Mouse (Mus musculus) CH12.LX (cell line): ENCODE measurements around the gene Rabgap1l. TPM values are rescaled to one million over a fixed set of nuclear protein-coding genes. Genes with fewer than 3 reads are reported as not detected.
A peak's percentile ranks its signal among the peaks of the same experiment; 100 is the strongest.

ENCODE experiments used
- DNase-seq: peaks from one replicate; pipeline ENCODE4 v3.0.0-alpha.2; 2013; ENCODE audit errors: extremely low read depth
- H3K27ac ChIP-seq: 2 replicates; pipeline ENCODE4 v1.5.1; 2012; ENCODE audit warnings: low read depth, mild to moderate bottlenecking, control low read depth, moderate library complexity; ENCODE audit not compliant: insufficient read depth
- H3K27me3 ChIP-seq: replicated peaks from 2 replicates; pipeline ENCODE3; 2012; ENCODE audit warnings: inconsistent platforms
- H3K36me3 ChIP-seq, 2 experiments: replicated peaks in 1 of 2; 2 replicates each; pipeline versions ENCODE3 to v1.6.1; 2012; ENCODE audit warnings: inconsistent platforms in 1 of 2, low read length in 1 of 2, mild to moderate bottlenecking in 1 of 2, mixed read lengths in 1 of 2, moderate library complexity in 1 of 2; ENCODE audit not compliant: control insufficient read depth in 1 of 2, insufficient read depth in 1 of 2
- H3K4me1 ChIP-seq, 2 experiments: 2 replicates each; pipeline ENCODE4 v1.6.1; 2012; ENCODE audit warnings: inconsistent platforms in 1 of 2, moderate library complexity in 1 of 2; ENCODE audit not compliant: insufficient read depth in 2 of 2, control insufficient read depth in 1 of 2
- H3K4me2 ChIP-seq: 2 replicates; pipeline ENCODE4 v1.6.1; 2012; ENCODE audit warnings: low read depth, mild to moderate bottlenecking, control low read depth; ENCODE audit not compliant: poor library complexity, insufficient read depth, severe bottlenecking
- H3K4me3 ChIP-seq, 3 experiments: fragments of 150-350 bp in 1 of 3; sonication (generic) in 1 of 3; replicated peaks in 1 of 3; 2 replicates each; pipeline versions ENCODE3 to v1.5.1; 2011 to 2012; ENCODE audit warnings: low read depth in 2 of 3, low read length in 2 of 3, mild to moderate bottlenecking in 2 of 3, moderate library complexity in 2 of 3, control low read depth in 1 of 3, improper control_type of control experiment in 1 of 3, inconsistent platforms in 1 of 3, mixed read lengths in 1 of 3; ENCODE audit not compliant: poor library complexity in 1 of 3
- H3K79me2 ChIP-seq: replicated peaks from 2 replicates; pipeline ENCODE4 v1.6.1; 2012; ENCODE audit warnings: mild to moderate bottlenecking, moderate library complexity; ENCODE audit not compliant: control insufficient read depth, poor library complexity, insufficient read depth, severe bottlenecking; ENCODE audit errors: extremely low read depth
- H3K9ac ChIP-seq: 2 replicates; pipeline ENCODE4 v1.6.1; 2012; ENCODE audit warnings: low read depth, mild to moderate bottlenecking, control low read depth, moderate library complexity; ENCODE audit not compliant: insufficient read depth
- H3K9me3 ChIP-seq: replicated peaks from 2 replicates; pipeline ENCODE3; 2012; ENCODE audit warnings: low read length, inconsistent platforms, mixed read lengths
- CHD2 ChIP-seq: IDR thresholded peaks from 2 replicates; pipeline ENCODE4 v1.6.1; 2011; ENCODE audit warnings: low read length, improper control_type of control experiment
- CTCF ChIP-seq, 2 experiments: IDR thresholded peaks in 1 of 2; conservative IDR thresholded peaks in 1 of 2; 2 replicates each; pipeline ENCODE4 v1.5.1; 2011 to 2012; ENCODE audit warnings: low read depth in 2 of 2, low read length in 2 of 2, improper control_type of control experiment in 1 of 2, inconsistent platforms in 1 of 2, mild to moderate bottlenecking in 1 of 2, moderate library complexity in 1 of 2
- ETS1 ChIP-seq: conservative IDR thresholded peaks from 2 replicates; pipeline ENCODE4 v1.6.1; 2012; ENCODE audit warnings: low read depth, mild to moderate bottlenecking, inconsistent platforms, low read length, improper control_type of control experiment, moderate library complexity
- GABPA ChIP-seq: IDR thresholded peaks from 2 replicates; pipeline ENCODE4 v1.6.1; 2012; ENCODE audit warnings: low read depth, low read length, improper control_type of control experiment, inconsistent platforms; ENCODE audit not compliant: insufficient replicate concordance
- JUN ChIP-seq: IDR thresholded peaks from 2 replicates; pipeline ENCODE4 v1.6.1; 2011; ENCODE audit warnings: low read depth, mild to moderate bottlenecking, low read length, improper control_type of control experiment, moderate library complexity; ENCODE audit not compliant: insufficient read depth
- JUND ChIP-seq: conservative IDR thresholded peaks from 2 replicates; pipeline ENCODE4 v1.6.1; 2011; ENCODE audit warnings: low read depth, low read length, improper control_type of control experiment
- KAT2A ChIP-seq: IDR thresholded peaks from 2 replicates; pipeline ENCODE4 v1.6.1; 2012; ENCODE audit warnings: low read length, improper control_type of control experiment, inconsistent platforms; ENCODE audit not compliant: insufficient replicate concordance
- MAFK ChIP-seq: IDR thresholded peaks from 2 replicates; pipeline ENCODE4 v1.6.1; 2011; ENCODE audit warnings: low read length, improper control_type of control experiment; ENCODE audit not compliant: insufficient replicate concordance
- MAX ChIP-seq: IDR thresholded peaks from 2 replicates; pipeline ENCODE4 v1.6.1; 2011; ENCODE audit warnings: low read length, improper control_type of control experiment
- MAZ ChIP-seq: IDR thresholded peaks from 2 replicates; pipeline ENCODE4 v1.6.1; 2012; ENCODE audit warnings: low read depth, mild to moderate bottlenecking, inconsistent platforms, low read length, improper control_type of control experiment, moderate library complexity
- MXI1 ChIP-seq: IDR thresholded peaks from 2 replicates; pipeline ENCODE4 v1.6.1; 2011; ENCODE audit warnings: mild to moderate bottlenecking, low read depth, low read length, improper control_type of control experiment
- MYC ChIP-seq: IDR thresholded peaks from 2 replicates; pipeline ENCODE4 v1.6.1; 2011; ENCODE audit warnings: low read depth, mild to moderate bottlenecking, improper control_type of control experiment, low read length
- NELFE ChIP-seq: IDR thresholded peaks from 2 replicates; pipeline ENCODE4 v1.6.1; 2011; ENCODE audit warnings: low read depth, low read length, improper control_type of control experiment
- NRF1 ChIP-seq: IDR thresholded peaks from 2 replicates; pipeline ENCODE4 v1.6.1; 2014; ENCODE audit warnings: low read depth, mild to moderate bottlenecking, inconsistent platforms, low read length, improper control_type of control experiment, moderate library complexity
- PAX5 ChIP-seq: IDR thresholded peaks from 2 replicates; pipeline ENCODE4 v1.6.1; 2012; ENCODE audit warnings: low read length, inconsistent platforms, mixed read lengths
- SIN3A ChIP-seq: IDR thresholded peaks from 2 replicates; pipeline ENCODE4 v1.6.1; 2012; ENCODE audit warnings: low read length, improper control_type of control experiment, inconsistent platforms
- SMC3 ChIP-seq: IDR thresholded peaks from 2 replicates; pipeline ENCODE4 v1.6.1; 2011; ENCODE audit warnings: low read depth, low read length, improper control_type of control experiment
- TBP ChIP-seq: conservative IDR thresholded peaks from 2 replicates; pipeline ENCODE4 v1.6.1; 2011; ENCODE audit warnings: low read depth, low read length, improper control_type of control experiment
- UBTF ChIP-seq: IDR thresholded peaks from 2 replicates; pipeline ENCODE4 v1.6.1; 2012; ENCODE audit warnings: low read depth, mild to moderate bottlenecking, inconsistent platforms, low read length, improper control_type of control experiment, moderate library complexity
- USF1 ChIP-seq: IDR thresholded peaks from 2 replicates; pipeline ENCODE4 v1.6.1; 2014; ENCODE audit warnings: low read depth, mild to moderate bottlenecking, inconsistent platforms, low read length, improper control_type of control experiment
- USF2 ChIP-seq: conservative IDR thresholded peaks from 2 replicates; pipeline ENCODE4 v1.6.1; 2011; ENCODE audit warnings: low read depth, low read length, improper control_type of control experiment
- ZC3H11A ChIP-seq: IDR thresholded peaks from 2 replicates; pipeline ENCODE4 v1.6.1; 2012; ENCODE audit warnings: low read depth, mild to moderate bottlenecking, inconsistent platforms, low read length, improper control_type of control experiment
- ZKSCAN1 ChIP-seq: IDR thresholded peaks from 2 replicates; pipeline ENCODE4 v1.6.1; 2012; ENCODE audit warnings: low read depth, inconsistent platforms, low read length, improper control_type of control experiment, borderline replicate concordance
- ZMIZ1 ChIP-seq: IDR thresholded peaks from 2 replicates; pipeline ENCODE4 v1.6.1; 2012; ENCODE audit warnings: low read depth, mild to moderate bottlenecking, inconsistent platforms, low read length, improper control_type of control experiment
- ZNF384 ChIP-seq: IDR thresholded peaks from 2 replicates; pipeline ENCODE4 v1.6.1; 2012; ENCODE audit warnings: low read depth, low read length, improper control_type of control experiment, inconsistent platforms
- dilution Hi-C: fragments of 300-500 bp; cut with MboI; formaldehyde crosslinking; loops from 2 replicates; pipeline ENCODE4 v1.14.3; 2020; ENCODE audit warnings: low sequenced_read_pairs; ENCODE audit not compliant: extremely low pct_unique_long_range_greater_than_20kb, extremely low pct_ligation_motif_present
- in situ Hi-C: fragments of 300-500 bp; cut with MboI; formaldehyde crosslinking; loops from 3 replicates; pipeline ENCODE4 v1.14.3; 2019; ENCODE audit warnings: low sequenced_read_pairs, low pct_ligation_motif_present, low pct_unique_long_range_greater_than_20kb, mixed read lengths
- polyA plus RNA-seq: library from polyadenylated mRNA; unstranded; fragments of >175 nt; gene quantifications from 2 replicates; pipeline ENCODE4 v1.2.1, GENCODE M21; 2012; ENCODE audit warnings: low read depth; ENCODE audit not compliant: insufficient read length
- total RNA-seq, 2 experiments: library from RNA; depleted of rRNA; stranded (reverse); fragments of 300-350 nt in 1 of 2; fragments of >200 nt in 1 of 2; gene quantifications; 2 replicates each; pipeline ENCODE4 v1.2.3; 2012 to 2014

Gene Rabgap1l
- total and polyA plus RNA-seq, 3 experiments = 84.0 to 109 (median 85.6) TPM

DNA sequence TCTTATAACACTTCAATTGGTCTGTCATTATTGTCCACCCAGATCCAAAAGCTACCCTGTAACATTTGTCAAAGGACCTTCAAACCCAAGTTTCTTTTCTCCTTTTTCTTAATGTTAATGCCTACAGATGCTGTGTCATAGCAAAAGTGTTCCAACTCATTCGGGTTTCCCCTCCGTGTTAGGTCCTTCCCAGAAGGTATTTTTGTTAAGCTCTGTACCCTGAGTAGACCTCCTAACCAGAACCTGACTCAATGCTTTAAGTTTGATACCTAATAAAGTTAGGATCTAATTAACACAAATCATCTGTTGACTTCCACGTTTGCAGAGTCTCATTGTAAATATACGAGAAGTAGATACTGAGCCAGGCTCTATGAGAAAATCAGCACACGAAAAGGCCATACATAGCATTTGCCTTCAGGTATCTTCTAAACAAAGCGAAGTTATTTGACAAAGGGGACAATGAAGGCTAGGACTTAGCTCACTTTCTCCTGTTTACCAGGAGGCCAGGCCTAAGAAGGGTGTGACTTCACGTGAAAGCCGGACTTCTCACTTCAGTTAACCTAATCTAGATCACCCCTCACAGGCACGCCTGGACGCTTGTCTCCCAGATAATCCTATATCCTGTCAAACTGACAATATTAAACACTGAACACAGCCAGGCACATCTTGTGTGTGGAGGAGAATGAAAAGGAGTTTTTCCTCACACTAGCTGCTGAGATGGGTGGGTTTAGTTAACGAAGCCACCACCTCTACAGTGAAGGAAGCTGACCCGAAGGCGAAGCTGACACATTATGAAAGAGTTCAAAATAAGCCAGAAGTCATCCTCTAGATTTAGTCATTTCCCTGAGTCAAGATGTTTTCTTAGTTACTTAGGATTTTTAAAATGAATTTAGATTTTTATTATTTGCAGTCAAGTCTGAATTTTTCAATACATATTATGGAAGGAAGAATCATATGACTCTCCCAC, 1.1 kb upstream of the Rabgap1l start (continued):
- TF ChIP-seq MAX = no peak
- peak; percentile 77 for TF ChIP-seq ETS1
- no peak for TF ChIP-seq USF1
- no peak for TF ChIP-seq ZKSCAN1

- Histone ChIP-seq H3K27ac (peak overlapping the region; percentile 99), H3K4me1 (peaks cover 8 to 49% of the 10 kb centered on the region in 2 experiments; a peak in 3 of 4 replicates), H3K4me3 (peak overlapping the region; percentile 86 to 94 (median 93)), H3K9me3 (no peaks in the 10 kb centered on the region), H3K4me2 (0 out of 2 replicates have a peak overlapping the region, but pooled peaks have one; percentile 44), H3K36me3 (peaks cover 0 to 2% of the 10 kb centered on the region in 2 experiments), H3K27me3 (no peaks in the 10 kb centered on the region), H3K9ac (peak overlapping the region; percentile 93), H3K79me2 (peaks cover 43% of the 10 kb centered on the region)
- in situ Hi-C loops (no loop called here), dilution Hi-C loops (no loop called here)
- no peak for TF ChIP-seq PAX5
- TF ChIP-seq MXI1 = 0 out of 2 replicates have a peak, but pooled peaks have one; percentile 10
- 0 out of 2 replicates have a peak, but pooled peaks have one; percentile 24 for TF ChIP-seq UBTF
- peak; percentile 38 for DNase-seq
Observed at GRCm38 (mm10) chr1:160792156-160792685, 790 bp downstream of the Rabgap1l start.

DNA sequence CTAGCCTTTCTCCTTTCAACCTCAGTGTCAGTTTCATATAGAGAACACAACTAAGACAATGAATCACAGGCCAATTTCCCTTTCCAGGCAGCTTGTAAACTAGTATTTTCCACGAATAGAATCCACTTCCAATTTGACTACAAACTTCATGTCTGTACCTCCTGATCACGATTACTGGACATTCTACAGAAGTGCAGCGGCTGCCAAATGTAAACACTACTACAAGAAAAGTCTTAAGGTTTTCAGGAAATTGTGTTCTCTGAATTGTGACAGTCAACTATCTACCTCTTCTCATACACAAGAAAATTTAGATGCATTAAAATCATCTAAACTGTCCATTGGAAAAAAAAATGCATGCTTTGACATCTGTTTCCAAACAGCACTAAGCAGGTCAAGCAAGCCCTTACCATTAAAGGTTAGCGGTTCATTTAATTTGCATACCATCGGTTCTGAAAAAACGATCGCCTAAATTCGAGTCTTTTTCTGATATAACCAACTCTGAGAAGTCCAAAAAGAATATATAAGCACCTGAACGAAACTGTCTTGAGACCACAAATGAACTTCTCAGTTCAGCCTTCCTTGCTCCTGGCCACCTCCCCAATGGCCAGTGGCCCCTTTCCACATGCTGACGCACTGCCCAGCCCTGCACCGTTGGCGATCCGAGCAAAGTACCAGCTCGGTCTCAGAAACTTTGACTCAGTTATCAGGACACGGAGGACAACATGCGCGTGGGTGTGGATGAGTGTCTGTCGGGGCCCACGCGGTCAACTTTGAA, 1.4 kb downstream of the Rabgap1l start:
- peak overlapping the region; percentile 44 for H3K4me2 ChIP-seq
- no peaks in the 10 kb centered on the region for H3K27me3 ChIP-seq
- dilution Hi-C loops (no loop called here), in situ Hi-C loops (no loop called here)
- H3K4me1 ChIP-seq = peaks cover 8 to 52% of the 10 kb centered on the region in 2 experiments; a peak in 3 of 4 replicates
- peaks cover 0 to 2% of the 10 kb centered on the region in 2 experiments for H3K36me3 ChIP-seq
- H3K27ac ChIP-seq = peak overlapping the region; percentile 99
- H3K9ac ChIP-seq = peak overlapping the region; percentile 93
- peaks cover 47% of the 10 kb centered on the region for H3K79me2 ChIP-seq
- H3K4me3 ChIP-seq = peak overlapping the region; percentile 86 to 94 (median 93)
- peak; percentile 55 for DNase-seq
- no peaks in the 10 kb centered on the region for H3K9me3 ChIP-seq
- TF ChIP-seq ETS1 (no peak), SIN3A (no peak; the same call in none of the 2 replicates), MAFK (no peak), CHD2 (peak; percentile 34; the same call in 1 of the 2 replicates), USF2 (no peak), NRF1 (no peak), SMC3 (no peak; the same call in 1 of the 2 replicates), JUND (no peak), JUN (no peak), MAZ (no peak; the same call in 1 of the 2 replicates), ZKSCAN1 (no peak), ZMIZ1 (no peak), CTCF (conservative IDR thresholded peaks at IDR 0.05 in 1 of 2, IDR thresholded peaks at IDR 0.05 in 1 of 2; ENCODE audit: low read depth in 2 of 2, low read length in 2 of 2) (no peak), GABPA (no peak), ZC3H11A (no peak), MAX (peak; percentile 58; the same call in 1 of the 2 replicates), TBP (no peak), KAT2A (no peak), NELFE (no peak), ZNF384 (peak; percentile 86), PAX5 (no peak), MYC (peak; percentile 71; the same call in 1 of the 2 replicates)
